Mouse (Mus musculus) neural tube, embryonic 14.5 days (tissue): ENCODE results near the gene Atp10a. TPM values are rescaled to one million over a fixed set of nuclear protein-coding genes. Genes with fewer than 3 reads are reported as not detected.

Source experiments
- ATAC-seq: fragments of 200-750 bp; cut with Nextera tagmentation; 2 replicates; pipeline ENCODE4 v1.8.0; 2017; ENCODE audit warnings: low read depth, mild to moderate bottlenecking, moderate TSS enrichment, moderate library complexity
- H3K27ac ChIP-seq: fragments of 300-500 bp; sonication (generic); 2 replicates; pipeline ENCODE4 v1.5.1; 2014; ENCODE audit warnings: low read depth, mild to moderate bottlenecking, control low read depth, low read length, moderate library complexity, mixed read lengths
- H3K27me3 ChIP-seq: fragments of 300-500 bp; sonication (generic); 2 replicates; pipeline ENCODE4 v1.6.1; 2014; ENCODE audit warnings: low read length; ENCODE audit not compliant: control insufficient read depth, insufficient read depth
- H3K36me3 ChIP-seq: fragments of 300-500 bp; sonication (generic); 2 replicates; pipeline ENCODE4 v1.6.1; 2014; ENCODE audit warnings: low read length, mixed read lengths; ENCODE audit not compliant: control insufficient read depth, insufficient read depth
- H3K4me1 ChIP-seq: fragments of 300-500 bp; sonication (generic); 2 replicates; pipeline ENCODE4 v1.6.1; 2014; ENCODE audit warnings: low read length; ENCODE audit not compliant: control insufficient read depth, insufficient read depth
- H3K4me2 ChIP-seq: fragments of 300-500 bp; sonication (generic); 2 replicates; pipeline ENCODE4 v1.6.1; 2014; ENCODE audit warnings: mild to moderate bottlenecking, low read depth, low read length, control low read depth
- H3K4me3 ChIP-seq: fragments of 300-500 bp; sonication (generic); 2 replicates; pipeline ENCODE4 v1.5.1; 2014; ENCODE audit warnings: low read depth, low read length, control low read depth, mixed read lengths
- H3K9ac ChIP-seq: fragments of 300-500 bp; sonication (generic); replicated peaks from 2 replicates; pipeline ENCODE4 v1.6.1; 2014; ENCODE audit warnings: low read depth, mild to moderate bottlenecking, control low read depth, low read length, mixed read lengths
- H3K9me3 ChIP-seq: fragments of 300-500 bp; sonication (generic); 2 replicates; pipeline ENCODE4 v1.6.1; 2016; ENCODE audit warnings: low read length; ENCODE audit not compliant: control insufficient read depth
- WGBS: fragments of 180-500 bp; shearing (Covaris S2); extraction: QIAGEN DNeasy Blood & Tissue Kit; methylation state at CpG from one replicate; pipeline ENCODE4 v1.1.7; 2014; 5-methylcytosine and 5-hydroxymethylcytosine counted together
- polyA plus RNA-seq: library from polyadenylated mRNA; unstranded; fragments of >200 nt; fragmentation: Nextera tagmentation; extraction: Ambion mirVana; gene quantifications from 2 replicates; pipeline ENCODE4 v1.2.1, GENCODE M21; 2014

The Atp10a gene
- 0.95 and 1.6 TPM in 2 replicates for polyA plus RNA-seq

- no peaks in the 10 kb centered on the region for H3K9me3 ChIP-seq
- WGBS = 91% methylated on average over 6 of the region's 6 CpGs
- no peak within 1 kb of the TSS for H3K27ac ChIP-seq
- no peak within 1 kb of the TSS for H3K9ac ChIP-seq
- no peaks in the 10 kb centered on the region; the same call in 1 of the 2 replicates for H3K27me3 ChIP-seq
- no peak within 1 kb of the TSS for H3K4me3 ChIP-seq
- no peaks in the 10 kb centered on the region for H3K4me1 ChIP-seq
- no peak within 1 kb of the TSS for H3K4me2 ChIP-seq
- no peaks in the 10 kb centered on the region for H3K36me3 ChIP-seq
- no peak for ATAC-seq
Measured at GRCm38 (mm10) chr7:58655866-58656265, at the start of gene Atp10a. Gene Atp10a, plus strand, starts transcription at chr7:58656166.

DNA sequence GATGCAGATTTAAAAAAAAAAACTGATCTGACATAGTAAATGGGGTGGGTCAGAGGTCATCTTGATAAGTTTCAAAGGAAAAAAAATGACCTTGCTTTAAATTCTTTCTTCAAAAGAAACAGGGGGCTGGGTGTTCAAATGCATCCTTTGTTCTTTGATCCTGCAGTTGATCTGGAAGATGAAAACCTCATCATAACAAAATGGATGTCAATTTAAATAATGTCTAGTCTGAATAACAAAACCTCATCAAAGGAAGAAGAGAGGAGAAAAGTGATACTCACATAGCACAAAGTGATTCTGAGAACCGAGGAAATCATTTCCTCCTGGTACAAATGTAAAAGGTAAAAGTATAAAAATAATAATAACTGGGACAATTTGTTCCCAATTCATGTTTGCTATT is 37.9 kb upstream of the Atp10a start:
- ATAC-seq = no peak

DNA sequence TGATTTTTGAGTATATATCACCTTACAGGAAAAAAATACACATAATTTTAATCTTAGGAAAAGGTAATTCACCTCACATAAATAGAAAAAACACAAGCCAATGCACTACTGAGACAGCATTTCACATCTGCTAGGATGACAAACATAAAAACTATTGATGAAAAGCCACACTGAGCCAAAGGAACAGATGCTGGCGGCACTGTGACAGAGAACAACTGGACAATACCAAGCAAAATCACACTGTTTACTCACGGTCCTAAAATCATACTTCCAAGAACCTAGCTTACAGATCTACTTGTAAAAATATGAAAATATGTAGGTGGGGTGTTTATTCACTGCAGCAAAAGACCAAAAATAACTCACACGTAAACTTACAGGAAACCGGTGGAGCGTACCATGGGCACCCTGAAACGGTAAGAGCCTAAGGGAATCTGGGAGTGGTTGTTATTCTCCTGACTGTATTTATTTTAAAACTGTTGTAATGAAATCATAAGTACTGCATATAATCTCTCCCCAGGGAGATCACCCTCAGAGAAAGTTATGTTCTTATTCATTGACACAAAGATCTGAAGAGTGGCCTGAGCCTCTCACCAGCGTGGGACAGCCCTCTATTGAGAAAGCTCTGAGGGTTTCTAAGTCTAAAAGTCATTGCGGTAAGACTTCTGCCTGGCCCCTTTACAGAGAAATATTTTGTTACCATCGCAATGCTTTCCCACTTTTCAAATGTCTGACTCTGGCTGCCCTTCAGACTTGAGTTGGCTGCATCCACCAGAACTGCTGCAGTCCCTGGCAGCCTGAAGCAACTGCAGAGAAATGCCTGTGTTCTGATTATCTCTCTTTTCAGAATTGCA is 29.4 kb upstream of the Atp10a start:
- H3K9me3 ChIP-seq = no peaks in the 10 kb centered on the region
- no peak overlapping the region for H3K9ac ChIP-seq
- no peak overlapping the region for H3K27ac ChIP-seq
- WGBS = 74% methylated on average over 9 of the region's 9 CpGs
- no peak for ATAC-seq
- no peak overlapping the region for H3K4me2 ChIP-seq
- H3K36me3 ChIP-seq = no peaks in the 10 kb centered on the region
- H3K27me3 ChIP-seq = no peaks in the 10 kb centered on the region
- no peak overlapping the region for H3K4me3 ChIP-seq
- H3K4me1 ChIP-seq = no peaks in the 10 kb centered on the region

More for the DNA sequence above, 37.9 kb upstream of the Atp10a start:
- WGBS = 86% methylated on average over 1 of the region's 1 CpGs
- H3K27me3 ChIP-seq = no peaks in the 10 kb centered on the region
- H3K9ac ChIP-seq = no peak overlapping the region
- no peak overlapping the region for H3K4me2 ChIP-seq
- H3K36me3 ChIP-seq = no peaks in the 10 kb centered on the region
- no peaks in the 10 kb centered on the region for H3K9me3 ChIP-seq
- no peak overlapping the region for H3K4me3 ChIP-seq
- H3K4me1 ChIP-seq = no peaks in the 10 kb centered on the region
- no peak overlapping the region for H3K27ac ChIP-seq

GRCm38 (mm10) chr7:58627381-58627780 is 28.6 kb upstream of the Atp10a start:
- Histone ChIP-seq H3K4me2 (no peak overlapping the region), H3K36me3 (no peaks in the 10 kb centered on the region), H3K4me3 (no peak overlapping the region), H3K27me3 (no peaks in the 10 kb centered on the region), H3K27ac (no peak overlapping the region), H3K9ac (no peak overlapping the region), H3K4me1 (no peaks in the 10 kb centered on the region), H3K9me3 (no peaks in the 10 kb centered on the region)
- WGBS = 84% methylated on average over 1 of the region's 1 CpGs
- no peak for ATAC-seq

- ATAC-seq = no peak
- 85% methylated on average over 2 of the region's 2 CpGs for WGBS
- H3K4me2 ChIP-seq = no peak overlapping the region
Measured at GRCm38 (mm10) chr7:58629233-58629632, 26.7 kb upstream of the Atp10a start.

GRCm38 (mm10) chr7:58633683-58634082 is 22.3 kb upstream of the Atp10a start:
- Histone ChIP-seq H3K4me3 (no peak overlapping the region), H3K4me1 (no peaks in the 10 kb centered on the region), H3K27ac (no peak overlapping the region), H3K9me3 (no peaks in the 10 kb centered on the region), H3K27me3 (no peaks in the 10 kb centered on the region), H3K36me3 (no peaks in the 10 kb centered on the region), H3K4me2 (no peak overlapping the region), H3K9ac (no peak overlapping the region)
- WGBS = 95% methylated on average over 1 of the region's 1 CpGs
- ATAC-seq = no peak

More at GRCm38 (mm10) chr7:58629233-58629632, 26.7 kb upstream of the Atp10a start:
- Histone ChIP-seq H3K36me3 (no peaks in the 10 kb centered on the region), H3K9me3 (no peaks in the 10 kb centered on the region), H3K4me3 (no peak overlapping the region), H3K4me1 (no peaks in the 10 kb centered on the region), H3K27me3 (no peaks in the 10 kb centered on the region), H3K27ac (no peak overlapping the region), H3K9ac (no peak overlapping the region)

- Histone ChIP-seq H3K36me3 (no peaks in the 10 kb centered on the region), H3K27ac (no peak overlapping the region), H3K27me3 (no peaks in the 10 kb centered on the region), H3K9me3 (no peaks in the 10 kb centered on the region), H3K9ac (no peak overlapping the region), H3K4me3 (no peak overlapping the region), H3K4me2 (no peak overlapping the region), H3K4me1 (no peaks in the 10 kb centered on the region)
- 89% methylated on average over 2 of the region's 2 CpGs for WGBS
- no peak for ATAC-seq
Measured at GRCm38 (mm10) chr7:58639676-58640075, 16.3 kb upstream of the Atp10a start.

DNA sequence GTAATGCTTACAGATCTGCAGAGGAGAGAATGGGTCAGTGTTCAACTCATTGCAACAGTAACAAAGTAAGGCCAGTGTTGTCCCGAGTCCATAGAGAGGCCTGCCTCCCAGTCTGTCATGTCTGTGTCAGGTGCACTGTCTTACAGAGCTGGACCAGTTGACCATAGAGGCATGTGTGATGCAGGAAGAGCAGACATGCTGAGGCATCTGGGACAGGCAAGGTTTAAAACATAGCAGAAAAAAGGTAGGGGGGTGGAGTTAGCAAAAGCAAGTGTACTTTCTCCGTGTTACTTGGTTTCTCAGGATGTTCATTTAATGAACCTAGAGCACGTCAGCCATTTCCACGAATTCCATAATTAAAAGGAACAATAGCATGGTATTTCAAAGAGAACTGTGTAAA is 15.5 kb upstream of the Atp10a start:
- ATAC-seq = no peak
- H3K27ac ChIP-seq = no peak overlapping the region
- H3K4me1 ChIP-seq = no peaks in the 10 kb centered on the region
- no peaks in the 10 kb centered on the region for H3K36me3 ChIP-seq
- no peak overlapping the region for H3K4me3 ChIP-seq
- no peak overlapping the region for H3K9ac ChIP-seq
- no peak overlapping the region for H3K4me2 ChIP-seq
- H3K27me3 ChIP-seq = no peaks in the 10 kb centered on the region
- no peaks in the 10 kb centered on the region for H3K9me3 ChIP-seq
- 81% methylated on average over 4 of the region's 4 CpGs for WGBS

DNA sequence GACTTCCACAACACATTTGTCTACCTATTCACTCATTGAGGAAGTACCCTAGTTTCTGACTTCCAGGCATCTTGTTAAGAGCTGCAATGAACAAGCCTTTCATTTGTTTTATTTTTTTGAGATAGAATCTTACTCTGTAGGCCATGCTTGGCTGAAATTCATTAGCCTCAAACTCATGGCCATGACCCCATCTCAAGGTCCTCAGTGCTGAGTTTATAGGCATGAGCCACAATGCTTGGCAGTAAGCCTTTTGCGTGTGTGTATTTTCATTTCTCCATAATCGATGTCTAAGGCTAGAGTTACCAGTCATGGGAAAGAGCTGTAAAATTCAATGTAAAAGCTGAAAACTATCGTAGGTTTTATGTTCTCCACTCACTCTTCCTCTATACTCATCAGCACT is 14.1 kb upstream of the Atp10a start:
- H3K27me3 ChIP-seq = no peaks in the 10 kb centered on the region
- no peaks in the 10 kb centered on the region for H3K36me3 ChIP-seq
- ATAC-seq = no peak
- 94% methylated on average over 3 of the region's 3 CpGs for WGBS
- H3K27ac ChIP-seq = no peak overlapping the region
- H3K4me1 ChIP-seq = no peaks in the 10 kb centered on the region
- no peak overlapping the region for H3K9ac ChIP-seq
- no peak overlapping the region for H3K4me2 ChIP-seq
- no peaks in the 10 kb centered on the region for H3K9me3 ChIP-seq
- no peak overlapping the region for H3K4me3 ChIP-seq
